Mouse (Mus musculus): ENCODE results near the gene Ank2. TPM values are rescaled to one million over a fixed set of nuclear protein-coding genes. Genes with fewer than 3 reads are reported as not detected.
A peak's percentile ranks its signal among the peaks of the same experiment; 100 is the strongest.

Ank2 gene
- polyA plus RNA-seq, 1 experiment from 2014 or later: 49.5 TPM

DNA sequence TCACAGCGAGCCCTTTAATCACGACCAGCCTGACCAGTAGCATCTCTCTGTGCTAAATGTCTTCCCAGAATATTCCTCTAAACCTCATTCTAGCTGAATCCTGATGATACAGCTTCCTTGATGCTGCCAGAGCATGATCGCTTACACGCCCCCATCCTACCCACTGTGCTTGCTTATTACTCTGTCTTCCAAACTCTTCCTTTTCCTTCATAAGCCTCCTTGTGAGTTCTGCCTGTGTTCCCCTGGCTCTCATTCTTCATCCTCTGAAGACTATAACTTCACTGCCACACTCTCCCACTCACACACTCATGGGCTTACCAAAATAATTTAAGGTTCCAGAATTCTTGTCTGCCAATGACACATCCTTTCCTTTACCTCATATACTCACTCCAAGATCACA lies 405.5 kb downstream of the Ank2 start:
- H3K27ac ChIP-seq (replicated peaks in 1 of 2; ENCODE audit: control insufficient read depth in 1 of 2, insufficient read depth in 1 of 2, low read depth in 2 of 2, low read length in 2 of 2): no peak overlapping the region
- WGBS: 83% methylated on average over 4 of the region's 4 CpGs
- H3K9ac ChIP-seq (ENCODE audit: low read length): no peak overlapping the region
- no peaks in the 10 kb centered on the region for H3K36me3 ChIP-seq (ENCODE audit: control insufficient read depth, insufficient read depth, low read length)
- no peaks in the 10 kb centered on the region for H3K4me1 ChIP-seq (ENCODE audit: control insufficient read depth in 2 of 2, insufficient read depth in 2 of 2, low read length in 2 of 2)
- no peak overlapping the region for H3K4me3 ChIP-seq (ENCODE audit: control insufficient read depth in 1 of 2, insufficient read depth in 1 of 2, low read depth in 1 of 2, low read length in 2 of 2)
- H3K9me3 ChIP-seq (ENCODE audit: control insufficient read depth, low read length): no peaks in the 10 kb centered on the region
- H3K4me2 ChIP-seq (ENCODE audit: low read length): no peak overlapping the region
- no peaks in the 10 kb centered on the region for H3K27me3 ChIP-seq (ENCODE audit: control insufficient read depth, insufficient read depth, low read length)
- ATAC-seq (ENCODE audit: insufficient number of reproducible peaks, insufficient read depth, low FRiP score, low read depth): no peak

GRCm38 (mm10) chr3:127087574-127087973 lies 411.6 kb downstream of the Ank2 start:
- ATAC-seq (ENCODE audit: insufficient number of reproducible peaks, insufficient read depth, low FRiP score, low read depth): no peak
- Histone ChIP-seq H3K4me1 (ENCODE audit: control insufficient read depth in 2 of 2, insufficient read depth in 2 of 2, low read length in 2 of 2) (no peaks in the 10 kb centered on the region), H3K36me3 (ENCODE audit: control insufficient read depth, insufficient read depth, low read length) (no peaks in the 10 kb centered on the region), H3K4me3 (ENCODE audit: control insufficient read depth in 1 of 2, insufficient read depth in 1 of 2, low read depth in 1 of 2, low read length in 2 of 2) (no peak overlapping the region), H3K9me3 (ENCODE audit: control insufficient read depth, low read length) (no peaks in the 10 kb centered on the region), H3K27ac (replicated peaks in 1 of 2; ENCODE audit: control insufficient read depth in 1 of 2, insufficient read depth in 1 of 2, low read depth in 2 of 2, low read length in 2 of 2) (no peak overlapping the region), H3K4me2 (ENCODE audit: low read length) (no peak overlapping the region), H3K9ac (ENCODE audit: low read length) (no peak overlapping the region), H3K27me3 (ENCODE audit: control insufficient read depth, insufficient read depth, low read length) (no peaks in the 10 kb centered on the region)
- 88% methylated on average over 1 of the region's 1 CpGs for WGBS

- Histone ChIP-seq H3K9ac (ENCODE audit: low read length) (no peak overlapping the region), H3K4me1 (ENCODE audit: control insufficient read depth in 2 of 2, insufficient read depth in 2 of 2, low read length in 2 of 2) (no peaks in the 10 kb centered on the region), H3K36me3 (ENCODE audit: control insufficient read depth, insufficient read depth, low read length) (no peaks in the 10 kb centered on the region), H3K27ac (replicated peaks in 1 of 2; ENCODE audit: control insufficient read depth in 1 of 2, insufficient read depth in 1 of 2, low read depth in 2 of 2, low read length in 2 of 2) (no peak overlapping the region), H3K4me3 (ENCODE audit: control insufficient read depth in 1 of 2, insufficient read depth in 1 of 2, low read depth in 1 of 2, low read length in 2 of 2) (no peak overlapping the region), H3K27me3 (ENCODE audit: control insufficient read depth, insufficient read depth, low read length) (no peaks in the 10 kb centered on the region), H3K9me3 (ENCODE audit: control insufficient read depth, low read length) (no peaks in the 10 kb centered on the region), H3K4me2 (ENCODE audit: low read length) (no peak overlapping the region)
- ATAC-seq (ENCODE audit: insufficient number of reproducible peaks, insufficient read depth, low FRiP score, low read depth): no peak
- WGBS: 67% methylated on average over 3 of the region's 3 CpGs
Measured at GRCm38 (mm10) chr3:127086834-127087506, 412.2 kb downstream of the Ank2 start.

- peaks cover 2 to 7% of the 10 kb centered on the region in 2 experiments; a peak in 1 of 4 replicates for H3K4me1 ChIP-seq (ENCODE audit: control insufficient read depth in 2 of 2, insufficient read depth in 2 of 2, low read length in 2 of 2)
- WGBS: 89% methylated on average over 5 of the region's 5 CpGs
- no peaks in the 10 kb centered on the region for H3K27me3 ChIP-seq (ENCODE audit: control insufficient read depth, insufficient read depth, low read length)
- H3K36me3 ChIP-seq (ENCODE audit: control insufficient read depth, insufficient read depth, low read length): no peaks in the 10 kb centered on the region
- H3K4me3 ChIP-seq (ENCODE audit: control insufficient read depth in 1 of 2, insufficient read depth in 1 of 2, low read depth in 1 of 2, low read length in 2 of 2): no peak overlapping the region
- no peak for ATAC-seq (ENCODE audit: insufficient number of reproducible peaks, insufficient read depth, low FRiP score, low read depth)
- H3K9me3 ChIP-seq (ENCODE audit: control insufficient read depth, low read length): no peaks in the 10 kb centered on the region
- H3K9ac ChIP-seq (ENCODE audit: low read length): no peak overlapping the region
- H3K4me2 ChIP-seq (ENCODE audit: low read length): no peak overlapping the region
- H3K27ac ChIP-seq (replicated peaks in 1 of 2; ENCODE audit: control insufficient read depth in 1 of 2, insufficient read depth in 1 of 2, low read depth in 2 of 2, low read length in 2 of 2): no peak overlapping the region
Measured at GRCm38 (mm10) chr3:127077369-127077768, 421.8 kb downstream of the Ank2 start.

- H3K4me3 ChIP-seq (ENCODE audit: control insufficient read depth in 1 of 2, insufficient read depth in 1 of 2, low read depth in 1 of 2, low read length in 2 of 2): no peak overlapping the region
- no peaks in the 10 kb centered on the region for H3K36me3 ChIP-seq (ENCODE audit: control insufficient read depth, insufficient read depth, low read length)
- no peak overlapping the region for H3K9ac ChIP-seq (ENCODE audit: low read length)
- H3K4me2 ChIP-seq (ENCODE audit: low read length): no peak overlapping the region
- H3K27me3 ChIP-seq (ENCODE audit: control insufficient read depth, insufficient read depth, low read length): no peaks in the 10 kb centered on the region
- peaks cover 2 to 15% of the 10 kb centered on the region in 2 experiments; a peak in 2 of 4 replicates for H3K4me1 ChIP-seq (ENCODE audit: control insufficient read depth in 2 of 2, insufficient read depth in 2 of 2, low read length in 2 of 2)
- H3K9me3 ChIP-seq (ENCODE audit: control insufficient read depth, low read length): no peaks in the 10 kb centered on the region
- no peak overlapping the region; a peak in 1 of 4 replicates for H3K27ac ChIP-seq (replicated peaks in 1 of 2; ENCODE audit: control insufficient read depth in 1 of 2, insufficient read depth in 1 of 2, low read depth in 2 of 2, low read length in 2 of 2)
- no peak for ATAC-seq (ENCODE audit: insufficient number of reproducible peaks, insufficient read depth, low FRiP score, low read depth)
- WGBS: 41% methylated on average over 8 of the region's 8 CpGs
Measured at GRCm38 (mm10) chr3:127075531-127076280, 423.4 kb downstream of the Ank2 start.

DNA sequence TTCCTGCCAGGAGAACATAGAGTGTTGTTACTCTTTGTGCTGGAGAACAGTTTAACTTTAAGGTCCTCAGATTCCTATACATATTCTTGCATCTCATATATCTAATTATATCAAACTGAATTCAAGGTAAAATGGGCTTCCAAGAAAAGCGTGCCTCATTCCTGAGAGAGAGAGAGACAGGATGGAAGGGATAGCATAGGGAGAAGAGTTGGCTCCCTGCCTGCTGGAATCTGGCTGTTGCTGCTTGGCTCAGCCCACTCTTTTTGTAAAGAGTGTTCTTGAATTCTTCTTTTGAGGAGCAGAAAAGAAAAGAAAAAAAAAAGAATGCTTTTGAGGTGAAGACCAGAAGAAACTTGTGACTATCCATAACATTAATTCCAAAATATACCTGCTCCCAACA lies 427.7 kb downstream of the Ank2 start:
- Histone ChIP-seq H3K36me3 (ENCODE audit: control insufficient read depth, insufficient read depth, low read length) (no peaks in the 10 kb centered on the region), H3K27me3 (ENCODE audit: control insufficient read depth, insufficient read depth, low read length) (no peaks in the 10 kb centered on the region), H3K9me3 (ENCODE audit: control insufficient read depth, low read length) (no peaks in the 10 kb centered on the region), H3K9ac (ENCODE audit: low read length) (no peak overlapping the region), H3K27ac (replicated peaks in 1 of 2; ENCODE audit: control insufficient read depth in 1 of 2, insufficient read depth in 1 of 2, low read depth in 2 of 2, low read length in 2 of 2) (no peak overlapping the region), H3K4me1 (ENCODE audit: control insufficient read depth in 2 of 2, insufficient read depth in 2 of 2, low read length in 2 of 2) (peaks cover 2 to 24% of the 10 kb centered on the region in 2 experiments; a peak in 2 of 4 replicates), H3K4me3 (ENCODE audit: control insufficient read depth in 1 of 2, insufficient read depth in 1 of 2, low read depth in 1 of 2, low read length in 2 of 2) (no peak overlapping the region), H3K4me2 (ENCODE audit: low read length) (no peak overlapping the region)
- ATAC-seq (ENCODE audit: insufficient number of reproducible peaks, insufficient read depth, low FRiP score, low read depth): no peak
- WGBS: 42% methylated on average over 1 of the region's 1 CpGs

DNA sequence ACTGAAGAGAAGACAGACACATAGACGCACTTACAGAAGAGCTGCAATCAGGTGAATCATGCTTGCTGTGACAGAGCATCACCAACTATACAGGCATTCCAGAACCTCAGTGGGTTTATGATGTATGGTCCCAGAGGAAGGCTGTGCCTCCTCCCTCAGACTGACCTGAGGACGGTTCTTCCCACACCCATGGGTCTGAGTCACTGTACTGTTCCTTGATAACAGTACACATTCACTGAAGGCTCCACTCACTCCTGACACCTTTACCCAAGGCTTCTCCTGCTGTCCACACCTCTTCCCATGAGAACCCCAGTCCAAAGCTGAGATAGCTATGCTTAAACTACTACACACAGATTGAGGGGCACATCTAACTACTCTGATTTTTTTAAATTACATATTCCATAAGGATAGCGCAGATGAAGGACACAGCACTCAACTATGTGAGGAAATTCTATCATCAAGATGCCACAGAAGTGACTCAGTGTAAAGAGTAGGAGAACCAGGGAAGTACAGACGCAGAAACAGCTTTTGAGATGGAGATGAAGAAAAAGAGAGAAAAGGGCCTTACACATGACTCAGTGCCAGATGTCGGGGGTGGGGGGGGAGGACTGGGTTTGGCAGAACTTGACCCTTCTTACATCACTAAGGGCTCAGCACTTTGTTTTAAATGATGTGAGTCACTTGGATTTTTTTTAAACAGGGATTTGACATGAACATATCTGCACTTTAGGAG lies 435.3 kb downstream of the Ank2 start:
- Histone ChIP-seq H3K9ac (ENCODE audit: low read length) (no peak overlapping the region), H3K4me1 (ENCODE audit: control insufficient read depth in 2 of 2, insufficient read depth in 2 of 2, low read length in 2 of 2) (peaks cover 5 to 19% of the 10 kb centered on the region in 2 experiments), H3K9me3 (ENCODE audit: control insufficient read depth, low read length) (no peaks in the 10 kb centered on the region), H3K27me3 (ENCODE audit: control insufficient read depth, insufficient read depth, low read length) (no peaks in the 10 kb centered on the region), H3K27ac (replicated peaks in 1 of 2; ENCODE audit: control insufficient read depth in 1 of 2, insufficient read depth in 1 of 2, low read depth in 2 of 2, low read length in 2 of 2) (peak overlapping the region in 1 of 2 experiments; percentile 44; a peak in 1 of 4 replicates), H3K36me3 (ENCODE audit: control insufficient read depth, insufficient read depth, low read length) (no peaks in the 10 kb centered on the region), H3K4me3 (ENCODE audit: control insufficient read depth in 1 of 2, insufficient read depth in 1 of 2, low read depth in 1 of 2, low read length in 2 of 2) (no peak overlapping the region), H3K4me2 (ENCODE audit: low read length) (no peak overlapping the region)
- 35% methylated on average over 5 of the region's 5 CpGs for WGBS
- ATAC-seq (ENCODE audit: insufficient number of reproducible peaks, insufficient read depth, low FRiP score, low read depth): no peak

All from heart, embryonic 14.5 days (tissue).